Mouse (Mus musculus) spleen, postnatal 10 days (tissue): ENCODE measurements at regions not wholly inside any gene's neighbourhood (a gene's known extent, or its start where the extent isn't known, plus 50 kb on each side); places are given as distances from the start of the nearest gene placed in this dataset.

Experiments used
- DNase-seq, 2 experiments: peaks; one replicate each; pipeline ENCODE4 v3.0.0; 2021 to 2022; ENCODE audit warnings: low spot score in 2 of 2

DNA sequence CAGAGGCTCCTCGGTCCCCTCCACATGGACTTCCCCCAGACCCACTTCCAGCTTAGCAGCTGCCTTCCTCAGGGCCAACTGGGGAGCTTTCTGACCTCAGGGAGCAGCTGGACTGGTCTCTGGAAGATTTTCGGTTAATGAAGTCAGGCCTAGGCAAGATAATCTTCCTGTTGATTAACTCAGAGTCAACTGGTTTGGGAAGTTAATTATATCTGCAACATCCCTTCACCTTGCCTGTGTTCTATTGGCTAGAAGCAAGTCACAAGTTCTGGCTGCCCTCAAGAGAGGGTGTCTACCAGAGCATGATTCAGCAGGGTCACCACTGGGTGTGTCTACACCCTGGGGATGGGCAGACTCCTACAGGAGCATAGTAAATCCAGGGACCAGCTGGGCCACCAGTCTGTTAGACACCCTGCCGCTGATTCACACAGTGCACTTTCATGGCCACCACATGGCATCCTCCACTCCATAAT, 53.9 kb upstream of the Maml3 start:
- DNase-seq: no peak

DNA sequence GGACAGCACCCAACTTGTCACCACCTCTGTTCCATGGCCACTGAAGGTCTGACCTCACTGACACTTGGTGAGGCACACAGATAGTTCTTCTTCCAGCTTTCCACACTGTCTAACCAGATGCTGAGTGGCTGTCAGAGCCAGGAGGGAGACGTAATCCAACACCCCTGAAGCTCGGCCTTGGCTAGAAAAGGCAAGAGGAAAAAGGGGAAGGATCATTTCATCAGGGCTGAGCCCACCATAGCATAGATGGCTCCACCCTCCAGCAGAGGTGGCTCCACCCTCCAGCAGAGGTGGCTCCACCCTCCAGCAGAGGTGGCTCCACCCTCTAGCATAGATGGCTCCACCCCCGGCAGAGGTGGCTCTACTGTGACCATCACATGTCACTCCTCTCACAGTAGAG, 56.8 kb upstream of the Maml3 start:
- no peak for DNase-seq

- no peak for DNase-seq
Observed at GRCm38 (mm10) chr3:52163990-52164389, 59.1 kb upstream of the Maml3 start.

- no peak for DNase-seq
Observed at GRCm38 (mm10) chr3:52167420-52167819, 62.5 kb upstream of the Maml3 start.

- no peak for DNase-seq
Observed at GRCm38 (mm10) chr3:52170847-52171246, 66.0 kb upstream of the Maml3 start.

DNA sequence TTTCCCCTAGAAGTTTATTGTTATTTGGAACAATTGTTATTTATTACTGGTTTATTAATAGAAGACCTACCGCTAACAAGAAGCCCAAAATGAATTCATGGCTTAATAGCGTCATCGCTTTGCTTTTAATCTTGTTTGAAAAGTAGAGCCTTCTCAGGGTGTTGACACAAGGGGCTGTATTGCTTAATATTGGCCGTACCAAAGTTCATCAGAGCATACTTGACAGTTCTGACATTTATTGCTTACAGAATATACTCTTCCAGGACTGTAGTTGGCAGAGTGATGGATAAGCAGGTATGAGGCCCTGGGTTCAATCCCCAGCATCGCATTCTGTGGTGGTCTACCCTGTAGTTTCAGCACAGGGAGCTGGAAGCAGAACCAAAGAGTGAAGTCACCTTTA, 66.4 kb upstream of the Maml3 start:
- no peak for DNase-seq

GRCm38 (mm10) chr3:52173490-52173889, 68.6 kb upstream of the Maml3 start:
- DNase-seq: no peak

DNA sequence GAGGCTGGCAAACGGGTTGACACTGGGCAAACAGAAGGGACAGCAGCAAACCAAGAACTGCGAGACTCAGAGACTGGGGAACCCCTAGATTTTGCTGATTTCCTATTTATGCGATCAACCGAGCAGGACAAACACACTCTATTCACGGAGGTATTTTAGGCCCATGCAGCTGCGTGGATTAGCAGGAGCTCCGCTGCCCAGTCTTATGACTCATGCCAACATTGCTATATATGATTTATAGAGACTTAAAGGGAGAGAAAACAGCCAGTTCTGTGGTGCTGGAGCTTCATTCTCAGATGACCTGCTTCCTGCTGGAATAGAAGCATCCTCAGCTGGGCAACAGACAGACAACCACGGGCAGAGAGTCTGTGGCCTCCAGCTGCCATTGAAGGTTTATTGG, 71.2 kb upstream of the Maml3 start:
- DNase-seq: no peak

GRCm38 (mm10) chr3:52178851-52179250, 74.0 kb upstream of the Maml3 start:
- DNase-seq: no peak

DNA sequence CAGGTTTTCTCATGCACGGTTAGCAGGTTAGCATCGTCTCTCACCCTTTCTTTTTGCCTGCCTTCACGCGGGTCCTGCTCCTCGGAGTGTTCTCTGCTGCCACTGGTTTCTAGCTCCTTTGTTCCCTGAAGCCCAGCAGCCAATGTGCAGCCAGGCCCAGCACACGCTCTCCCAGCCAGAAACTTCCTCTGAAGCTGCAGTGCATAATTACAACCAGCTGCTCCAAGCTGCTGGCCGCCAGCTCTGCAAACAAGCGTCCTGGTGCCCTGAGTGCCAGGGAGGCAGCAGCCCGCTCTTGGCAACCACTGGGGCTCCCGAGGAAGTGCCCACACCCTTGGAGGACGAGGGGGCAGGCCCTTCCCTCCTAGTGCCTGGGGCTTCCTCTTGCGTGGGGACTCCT, 74.8 kb upstream of the Maml3 start:
- no peak for DNase-seq

DNA sequence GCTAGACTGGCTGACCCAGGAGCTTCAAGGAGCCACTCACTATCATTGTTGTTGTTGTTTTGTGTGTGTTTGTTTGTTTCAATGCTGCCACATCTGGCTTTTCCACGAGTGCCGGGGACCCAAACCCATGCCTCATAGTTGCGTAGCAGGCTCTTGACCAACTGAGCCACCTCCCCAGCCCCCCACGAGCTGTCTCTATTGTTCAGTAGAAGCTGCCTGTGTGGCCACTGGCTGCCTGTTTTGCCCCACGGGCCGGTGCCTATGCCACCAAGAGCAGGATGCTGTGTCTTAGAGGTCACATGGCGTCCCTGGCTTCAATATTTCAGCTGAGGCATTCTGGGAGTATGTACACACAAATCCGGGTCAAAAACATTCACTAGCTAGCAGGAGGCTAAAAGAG, 75.4 kb upstream of the Maml3 start:
- no peak for DNase-seq

DNA sequence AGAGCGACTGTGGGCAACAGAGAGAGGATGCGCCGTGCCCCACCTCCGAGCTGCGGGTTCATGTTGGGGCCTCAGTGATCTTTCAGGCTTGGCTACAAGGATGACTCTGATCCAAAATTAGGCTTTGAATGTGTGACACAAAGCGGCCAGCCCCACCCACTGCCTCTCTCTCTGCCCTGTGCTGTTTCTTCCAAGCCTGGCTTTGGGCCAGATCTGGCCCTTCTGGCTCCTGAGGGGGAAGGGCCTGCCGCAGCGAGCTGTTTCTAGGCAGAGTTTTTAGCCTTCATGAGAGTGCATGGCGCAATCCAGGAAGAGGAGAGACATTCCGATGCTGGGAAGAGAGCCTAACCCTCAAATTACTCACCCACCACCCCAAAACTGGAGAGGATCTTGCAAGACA, 75.9 kb upstream of the Maml3 start:
- DNase-seq: peak in 1 of 2 experiments; percentile 43

DNA sequence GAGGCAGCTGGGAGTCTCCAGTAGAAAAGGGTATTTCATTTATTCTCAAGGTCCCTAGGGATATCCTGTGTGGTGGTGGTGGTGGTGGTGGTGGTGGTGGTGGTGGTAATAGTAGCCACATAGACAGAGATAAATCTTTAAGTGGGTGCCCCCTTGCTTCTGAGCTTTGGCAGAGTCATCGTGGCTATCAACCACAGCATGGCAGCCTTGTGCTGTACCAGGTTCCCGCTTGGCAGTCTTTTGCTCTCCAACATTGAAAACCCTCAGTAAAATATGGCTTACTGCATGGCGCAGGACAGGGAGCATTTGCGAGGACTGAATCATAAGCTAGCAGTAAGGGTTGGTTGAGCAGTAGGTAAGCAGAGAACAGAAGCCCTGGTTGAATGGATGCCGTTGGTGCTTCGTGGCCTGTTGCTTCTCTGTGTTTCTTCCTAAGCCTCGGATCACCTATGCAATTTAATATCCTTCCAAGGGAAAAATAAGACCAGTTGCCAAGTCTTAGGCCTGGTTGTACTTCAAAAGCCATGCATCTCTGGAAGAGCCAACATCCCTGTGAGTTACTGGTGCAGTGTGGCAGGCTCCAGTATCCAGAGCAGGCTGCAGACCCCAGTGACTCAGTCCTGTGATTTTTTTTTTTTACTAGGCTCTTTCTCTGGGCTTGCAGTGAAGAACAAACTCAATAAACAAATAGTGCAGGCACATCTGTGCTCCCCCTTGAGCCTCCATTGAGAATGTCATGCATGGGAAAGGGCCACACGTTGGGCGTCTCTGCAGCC, 76.6 kb upstream of the Maml3 start:
- DNase-seq: no peak

GRCm38 (mm10) chr3:52184241-52184640, 79.4 kb upstream of the Maml3 start:
- DNase-seq: no peak

GRCm38 (mm10) chr3:52185351-52185750, 80.5 kb upstream of the Maml3 start:
- no peak for DNase-seq

DNA sequence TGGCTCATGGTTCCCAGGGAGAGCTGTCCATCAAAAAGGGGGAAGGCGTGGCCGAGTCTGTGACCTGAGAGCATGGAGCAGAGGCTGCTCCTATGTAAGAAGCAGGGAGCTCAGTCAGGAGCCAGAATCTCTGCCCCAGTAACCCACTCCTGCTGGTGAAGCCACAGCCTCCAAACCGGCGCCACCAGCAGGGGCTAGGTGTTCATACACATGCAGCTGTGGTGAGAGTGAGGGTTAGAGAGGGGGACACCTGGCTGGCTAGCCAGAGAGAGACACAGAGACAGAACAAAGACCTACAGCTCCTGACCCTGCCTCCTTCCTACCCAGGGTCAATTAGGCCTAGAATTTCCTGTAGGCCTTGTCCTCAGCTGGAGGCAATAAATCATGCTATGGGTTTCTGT, 80.7 kb upstream of the Foxo1 start:
- DNase-seq: no peak

GRCm38 (mm10) chr3:52188303-52188702, 79.8 kb upstream of the Foxo1 start:
- no peak for DNase-seq

GRCm38 (mm10) chr3:52189016-52189415, 79.1 kb upstream of the Foxo1 start:
- DNase-seq: no peak

DNA sequence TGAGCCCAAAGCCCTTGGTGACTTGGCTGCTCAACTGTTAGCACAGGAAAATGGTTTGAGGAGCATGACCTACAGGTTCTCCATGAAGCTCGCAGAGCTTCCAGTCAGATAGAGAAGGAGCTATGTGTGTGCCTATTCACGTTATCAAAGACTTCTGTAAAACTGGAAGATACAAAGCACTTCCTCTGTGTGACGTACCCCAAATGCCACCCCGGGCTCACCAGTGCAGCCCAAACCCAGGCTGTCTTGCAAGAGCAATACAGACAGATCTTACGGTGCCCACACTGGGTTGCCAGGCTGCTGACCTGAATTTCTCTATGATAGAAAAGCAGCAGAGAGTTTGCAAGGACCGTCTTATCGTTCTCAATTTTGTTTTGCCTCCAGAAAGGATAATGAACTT, 78.1 kb upstream of the Foxo1 start:
- DNase-seq: no peak

GRCm38 (mm10) chr3:52193026-52193425, 75.1 kb upstream of the Foxo1 start:
- DNase-seq: no peak

GRCm38 (mm10) chr3:52194216-52194615, 73.9 kb upstream of the Foxo1 start:
- DNase-seq: no peak

GRCm38 (mm10) chr3:52195486-52195885, 72.7 kb upstream of the Foxo1 start:
- no peak for DNase-seq

GRCm38 (mm10) chr3:52196047-52196935, 71.8 kb upstream of the Foxo1 start:
- DNase-seq: peak; percentile 54 to 78
